In the genomic region with DNA sequence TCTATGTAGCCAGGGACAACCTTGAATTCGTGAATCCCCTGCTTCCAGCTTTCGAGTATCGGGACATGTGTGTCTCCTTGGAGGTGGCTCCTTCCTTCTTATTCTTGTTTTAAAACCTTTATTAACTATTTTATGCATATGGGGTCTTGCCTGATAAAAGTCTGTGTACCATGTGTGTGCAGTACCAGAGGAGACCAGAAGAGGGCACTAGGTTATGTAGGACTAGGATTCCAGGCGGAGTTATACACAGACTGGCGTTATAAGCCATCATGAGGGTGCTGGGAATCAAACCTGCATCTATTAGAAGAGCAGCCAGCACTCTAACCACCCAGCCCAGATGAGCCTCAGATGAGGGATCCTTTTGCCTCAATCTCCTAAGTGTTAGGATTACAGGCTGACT, we compare ENCODE assay signal across 19 mouse cellular contexts. TPM values are rescaled to one million over a fixed set of nuclear protein-coding genes. Genes with fewer than 3 reads are reported as not detected.
DNase-seq lines count a peak whose midpoint lies in the region; ATAC-seq and TF ChIP-seq lines count a peak whose summit lies in the region.
"Had no signal": no experiment of that assay in that cellular context is flagged by ENCODE, and none has a peak within 500 bp of the region (broad histone marks: within the 10 kb centered on the region; RNA-seq: fewer than 3 reads in every experiment).

No protein-coding gene starts in this region.

- no peak for DNase-seq in midbrain, postnatal 0 days (ENCODE audit: low spot score)
- DNase-seq in midbrain, embryonic 10.5 days (ENCODE audit: low spot score) = no peak
- DNase-seq in ZHBTc4 (ENCODE audit: low read depth, low spot score) = peak; percentile 86
- DNase-seq in retina, embryonic 14.5 days (ENCODE audit: low spot score) = no peak
- DNase-seq in ovary, postnatal 14 days (ENCODE audit: low spot score) = no peak
- DNase-seq: adrenal gland, postnatal 36 days; cerebellum, adult 9-11 months; gastrocnemius, postnatal 25 days; heart, postnatal 36 days; kidney, adult 9 months had no signal

- H3K27me3 ChIP-seq in intestine, postnatal 0 days (replicated peaks; ENCODE audit: control insufficient read depth, insufficient read depth, low read length) = no peaks in the 10 kb centered on the region
- H3K27me3 ChIP-seq in intestine, embryonic 16.5 days (replicated peaks; ENCODE audit: control insufficient read depth, insufficient read depth, low read length) = no peaks in the 10 kb centered on the region
- no peaks in the 10 kb centered on the region for H3K27me3 ChIP-seq in midbrain, postnatal 0 days (ENCODE audit: insufficient read depth, low read length)
- no peaks in the 10 kb centered on the region for H3K27me3 ChIP-seq in midbrain, embryonic 10.5 days (ENCODE audit: low read depth, poor library complexity, severe bottlenecking)
- H3K27me3 ChIP-seq: embryonic facial prominence, embryonic 15.5 days; lung, embryonic 15.5 days; midbrain, embryonic 13.5 days; stomach, embryonic 15.5 days had no signal

- no peak overlapping the region for H3K27ac ChIP-seq in intestine, postnatal 0 days (ENCODE audit: low read depth, low read length)
- H3K27ac ChIP-seq in intestine, embryonic 16.5 days (ENCODE audit: low read length) = no peak overlapping the region
- H3K27ac ChIP-seq in midbrain, postnatal 0 days (ENCODE audit: low read depth, low read length) = no peak overlapping the region
- H3K27ac ChIP-seq in midbrain, embryonic 10.5 days (replicated peaks) = no peak overlapping the region
- H3K27ac ChIP-seq: embryonic facial prominence, embryonic 15.5 days; lung, embryonic 15.5 days; midbrain, embryonic 13.5 days; stomach, embryonic 15.5 days had no signal

- no peak overlapping the region for H3K4me2 ChIP-seq in intestine, postnatal 0 days (replicated peaks; ENCODE audit: low read depth)
- H3K4me2 ChIP-seq in intestine, embryonic 16.5 days (ENCODE audit: low read depth, low read length) = no peak overlapping the region
- no peak overlapping the region for H3K4me2 ChIP-seq in midbrain, postnatal 0 days (ENCODE audit: low read depth, low read length, poor library complexity, severe bottlenecking)
- H3K4me2 ChIP-seq: embryonic facial prominence, embryonic 15.5 days; heart, embryonic 11.5 days; lung, embryonic 15.5 days; midbrain, embryonic 13.5 days; stomach, embryonic 15.5 days had no signal

- H3K4me1 ChIP-seq in intestine, postnatal 0 days (replicated peaks; ENCODE audit: control insufficient read depth, insufficient read depth, low read length) = no peaks in the 10 kb centered on the region
- H3K4me1 ChIP-seq in intestine, embryonic 16.5 days (ENCODE audit: control insufficient read depth, insufficient read depth, low read length) = peaks cover 8% of the 10 kb centered on the region
- H3K4me1 ChIP-seq in midbrain, postnatal 0 days (ENCODE audit: insufficient read depth, low read length) = no peaks in the 10 kb centered on the region
- no peaks in the 10 kb centered on the region; the same call in 1 of the 2 replicates for H3K4me1 ChIP-seq in midbrain, embryonic 10.5 days
- H3K4me1 ChIP-seq: midbrain, embryonic 13.5 days had no signal

- ATAC-seq in intestine, postnatal 0 days = no peak
- ATAC-seq in intestine, embryonic 16.5 days = no peak
- ATAC-seq in midbrain, postnatal 0 days (ENCODE audit: low FRiP score) = no peak
- ATAC-seq: midbrain, embryonic 13.5 days had no signal

- peaks cover 37% of the 10 kb centered on the region; the same call in 1 of the 2 replicates for H3K36me3 ChIP-seq in intestine, postnatal 0 days (ENCODE audit: control insufficient read depth, insufficient read depth)
- peaks cover 15% of the 10 kb centered on the region for H3K36me3 ChIP-seq in intestine, embryonic 16.5 days (ENCODE audit: control insufficient read depth, insufficient read depth, low read length)
- peaks cover 49% of the 10 kb centered on the region for H3K36me3 ChIP-seq in midbrain, postnatal 0 days (ENCODE audit: insufficient read depth, low read length)
- H3K36me3 ChIP-seq in midbrain, embryonic 10.5 days = peaks cover 87% of the 10 kb centered on the region

- no peak overlapping the region for H3K4me3 ChIP-seq in intestine, postnatal 0 days (ENCODE audit: low read depth, low read length)
- no peak overlapping the region for H3K4me3 ChIP-seq in intestine, embryonic 16.5 days (ENCODE audit: low read length)
- no peak overlapping the region for H3K4me3 ChIP-seq in midbrain, postnatal 0 days (ENCODE audit: low read depth, low read length)
- H3K4me3 ChIP-seq in midbrain, embryonic 10.5 days = no peak overlapping the region
- H3K4me3 ChIP-seq: embryonic facial prominence, embryonic 15.5 days; lung, embryonic 15.5 days; midbrain, embryonic 13.5 days; myocyte; stomach, embryonic 15.5 days had no signal

- peak; percentile 53 for TF ChIP-seq CTCF in intestine, postnatal 0 days (IDR thresholded peaks at IDR 0.05; ENCODE audit: low read depth)
- TF ChIP-seq CTCF in midbrain, postnatal 0 days (IDR thresholded peaks at IDR 0.05) = peak; percentile 56

- no peak overlapping the region for H3K9ac ChIP-seq in intestine, postnatal 0 days (ENCODE audit: low read depth, low read length)
- H3K9ac ChIP-seq in intestine, embryonic 16.5 days (ENCODE audit: low read depth, low read length) = no peak overlapping the region
- H3K9ac ChIP-seq in midbrain, postnatal 0 days (replicated peaks; ENCODE audit: low read length, poor library complexity, severe bottlenecking) = no peak overlapping the region
- H3K9ac ChIP-seq: embryonic facial prominence, embryonic 15.5 days; lung, embryonic 15.5 days; midbrain, embryonic 13.5 days; stomach, embryonic 15.5 days had no signal

- 96% methylated on average over 5 of the region's 5 CpGs for WGBS in intestine, postnatal 0 days
- WGBS in intestine, embryonic 16.5 days = 96% methylated on average over 5 of the region's 5 CpGs
- WGBS in midbrain, postnatal 0 days = over 99% methylated on average over 5 of the region's 5 CpGs
- 95% methylated on average over 5 of the region's 5 CpGs for WGBS in midbrain, embryonic 10.5 days

- H3K9me3 ChIP-seq in intestine, postnatal 0 days (ENCODE audit: control insufficient read depth) = no peaks in the 10 kb centered on the region
- H3K9me3 ChIP-seq in intestine, embryonic 16.5 days (ENCODE audit: control insufficient read depth, low read length) = 0 out of 2 replicates have a peak, but pooled peaks cover 3% of the 10 kb centered on the region
- H3K9me3 ChIP-seq in midbrain, postnatal 0 days (ENCODE audit: low read length) = no peaks in the 10 kb centered on the region
- H3K9me3 ChIP-seq in midbrain, embryonic 10.5 days (replicated peaks) = peaks cover 10% of the 10 kb centered on the region
- H3K9me3 ChIP-seq: embryonic facial prominence, embryonic 15.5 days; lung, embryonic 15.5 days; stomach, embryonic 15.5 days had no signal

RNA-seq across cellular contexts. Expression of a gene that starts 9.8 kb away (rescaled TPM):
- 34.8 and 37.6 TPM in 2 replicates for polyA plus RNA-seq in intestine, postnatal 0 days (2015; fragmentation: Nextera tagmentation; extraction: Ambion mirVana)
- 50.1 and 59.9 TPM in 2 replicates for polyA plus RNA-seq in intestine, embryonic 16.5 days (2015; fragmentation: Nextera tagmentation; extraction: Ambion mirVana)
- 2.0 and 3.6 TPM in 2 replicates for total RNA-seq in midbrain, postnatal 0 days (2014; rRNA removed)
- polyA plus RNA-seq in midbrain, postnatal 0 days (2015; fragmentation: Nextera tagmentation; extraction: Ambion mirVana) = 0.67 and 0.86 TPM in 2 replicates
- 7.8 and 9.9 TPM in 2 replicates for polyA plus RNA-seq in midbrain, embryonic 10.5 days (2016; fragmentation: Nextera tagmentation; extraction: Ambion mirVana)

RNA-seq across cellular contexts. Expression of a gene that starts 27.7 kb away (rescaled TPM):
- 16.1 and 18.4 TPM in 2 replicates for polyA plus RNA-seq in intestine, postnatal 0 days (2015; fragmentation: Nextera tagmentation; extraction: Ambion mirVana)
- polyA plus RNA-seq in intestine, embryonic 16.5 days (2015; fragmentation: Nextera tagmentation; extraction: Ambion mirVana) = 17.1 and 17.3 TPM in 2 replicates
- total RNA-seq in midbrain, postnatal 0 days (2014; rRNA removed) = 22.7 and 23.6 TPM in 2 replicates
- polyA plus RNA-seq in midbrain, postnatal 0 days (2015; fragmentation: Nextera tagmentation; extraction: Ambion mirVana) = 16.2 and 16.7 TPM in 2 replicates
- 27.9 and 28.7 TPM in 2 replicates for polyA plus RNA-seq in midbrain, embryonic 10.5 days (2016; fragmentation: Nextera tagmentation; extraction: Ambion mirVana)

RNA-seq across cellular contexts. Expression of a gene that starts 37.3 kb away (rescaled TPM):
- polyA plus RNA-seq in intestine, postnatal 0 days (2015; fragmentation: Nextera tagmentation; extraction: Ambion mirVana) = 7.1 and 7.2 TPM in 2 replicates
- 5.5 and 7.5 TPM in 2 replicates for polyA plus RNA-seq in intestine, embryonic 16.5 days (2015; fragmentation: Nextera tagmentation; extraction: Ambion mirVana)
- 8.7 and 10.3 TPM in 2 replicates for total RNA-seq in midbrain, postnatal 0 days (2014; rRNA removed)
- polyA plus RNA-seq in midbrain, postnatal 0 days (2015; fragmentation: Nextera tagmentation; extraction: Ambion mirVana) = 5.6 and 6.3 TPM in 2 replicates
- polyA plus RNA-seq in midbrain, embryonic 10.5 days (2016; fragmentation: Nextera tagmentation; extraction: Ambion mirVana) = 8.9 and 10.9 TPM in 2 replicates

RNA-seq across cellular contexts. Expression of a gene that starts 38.1 kb away (rescaled TPM):
- polyA plus RNA-seq in intestine, postnatal 0 days (2015; fragmentation: Nextera tagmentation; extraction: Ambion mirVana) = 1.8 and 2.3 TPM in 2 replicates
- polyA plus RNA-seq in intestine, embryonic 16.5 days (2015; fragmentation: Nextera tagmentation; extraction: Ambion mirVana) = 1.3 and 1.6 TPM in 2 replicates
- total RNA-seq in midbrain, postnatal 0 days (2014; rRNA removed) = 19.2 and 26.7 TPM in 2 replicates
- 5.9 and 7.3 TPM in 2 replicates for polyA plus RNA-seq in midbrain, postnatal 0 days (2015; fragmentation: Nextera tagmentation; extraction: Ambion mirVana)
- 3.0 and 3.1 TPM in 2 replicates for polyA plus RNA-seq in midbrain, embryonic 10.5 days (2016; fragmentation: Nextera tagmentation; extraction: Ambion mirVana)

RNA-seq across cellular contexts. Expression of a gene that starts 58.6 kb away (rescaled TPM):
- 25.6 and 34.8 TPM in 2 replicates for polyA plus RNA-seq in intestine, postnatal 0 days (2015; fragmentation: Nextera tagmentation; extraction: Ambion mirVana)
- 9.2 and 10.3 TPM in 2 replicates for polyA plus RNA-seq in intestine, embryonic 16.5 days (2015; fragmentation: Nextera tagmentation; extraction: Ambion mirVana)
- total RNA-seq in midbrain, postnatal 0 days (2014; rRNA removed) = not detected in 2 replicates
- polyA plus RNA-seq in midbrain, postnatal 0 days (2015; fragmentation: Nextera tagmentation; extraction: Ambion mirVana) = not detected in 2 replicates
- polyA plus RNA-seq in midbrain, embryonic 10.5 days (2016; fragmentation: Nextera tagmentation; extraction: Ambion mirVana) = 0.17 TPM in 1 of 2 replicates, not detected in the other
- total RNA-seq: gastrocnemius, postnatal 25 days had no signal
- polyA plus RNA-seq: limb, embryonic 11.5 days; midbrain, embryonic 13.5 days; myocyte had no signal
